Mouse (Mus musculus): ENCODE measurements around the gene Nebl. TPM values are rescaled to one million over a fixed set of nuclear protein-coding genes. Genes with fewer than 3 reads are reported as not detected.
A peak's percentile ranks its signal among the peaks of the same experiment; 100 is the strongest.

The Nebl gene
- polyA plus RNA-seq, 1 experiment = 2.4 TPM

DNA sequence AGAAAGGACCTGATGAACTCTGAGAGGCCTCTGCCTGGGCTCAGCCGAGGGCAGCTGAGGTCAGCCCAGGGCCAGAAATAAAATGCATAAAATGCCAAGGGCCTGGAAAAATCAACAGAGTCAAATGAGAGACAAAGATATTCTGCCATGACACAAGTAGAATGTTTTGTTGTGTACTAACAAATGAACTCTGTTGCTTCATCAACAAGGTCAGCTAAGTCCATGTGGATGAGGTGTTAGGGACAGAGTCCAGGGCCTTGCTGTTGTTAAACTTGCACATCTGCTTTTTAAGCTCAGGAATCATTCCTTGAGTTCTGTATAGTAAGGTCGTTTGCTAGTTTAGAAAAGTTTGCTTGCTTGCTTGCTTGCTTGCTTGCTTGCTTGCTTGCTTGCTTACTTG lies 9.2 kb upstream of the Nebl start:
- Histone ChIP-seq H3K36me3 (ENCODE audit: control insufficient read depth, insufficient read depth, low read length) (no peaks in the 10 kb centered on the region), H3K27me3 (ENCODE audit: control insufficient read depth, insufficient read depth, low read length) (no peaks in the 10 kb centered on the region), H3K4me1 (ENCODE audit: control insufficient read depth, insufficient read depth, insufficient read length, low read length) (peaks cover 3% of the 10 kb centered on the region; the same call in 1 of the 2 replicates), H3K4me3 (ENCODE audit: low read depth, low read length) (no peak overlapping the region), H3K27ac (ENCODE audit: insufficient read depth, low read depth, low read length) (no peak overlapping the region)
- 76% methylated on average over 2 of the region's 2 CpGs for WGBS
- TF ChIP-seq POLR2A (IDR thresholded peaks at IDR 0.05; ENCODE audit: low read depth, low read length) (no peak), CTCF (IDR thresholded peaks at IDR 0.05; ENCODE audit: extremely low read depth, insufficient read length, insufficient replicate concordance, low read depth, low read length) (no peak)

DNA sequence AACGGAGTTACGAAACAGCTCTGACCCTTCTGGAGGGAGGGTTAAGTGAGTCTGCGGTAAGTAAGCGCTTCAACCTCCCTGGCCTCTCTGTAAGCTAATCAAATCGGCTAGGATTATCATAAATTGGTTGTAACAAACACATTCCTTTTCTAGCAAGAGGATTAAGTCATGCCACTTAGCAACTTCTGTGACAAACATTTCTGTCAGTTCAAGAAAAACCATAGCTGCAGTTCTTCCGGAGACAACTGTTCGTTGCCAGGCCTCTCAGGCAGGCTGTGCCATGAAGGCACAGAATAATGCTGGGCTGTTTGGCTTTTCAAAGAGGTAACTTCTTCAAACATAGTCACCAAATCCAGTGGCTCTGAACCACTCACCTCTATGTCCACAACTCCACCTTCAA lies 946 bp upstream of the Nebl start:
- no peak for TF ChIP-seq CTCF (IDR thresholded peaks at IDR 0.05; ENCODE audit: extremely low read depth, insufficient read length, insufficient replicate concordance, low read depth, low read length)
- no peak for TF ChIP-seq POLR2A (IDR thresholded peaks at IDR 0.05; ENCODE audit: low read depth, low read length)
- no peaks in the 10 kb centered on the region for H3K36me3 ChIP-seq (ENCODE audit: control insufficient read depth, insufficient read depth, low read length)
- peaks cover 16% of the 10 kb centered on the region for H3K27me3 ChIP-seq (ENCODE audit: control insufficient read depth, insufficient read depth, low read length)
- H3K4me1 ChIP-seq (ENCODE audit: control insufficient read depth, insufficient read depth, insufficient read length, low read length) = peaks cover 2% of the 10 kb centered on the region; the same call in 1 of the 2 replicates
- H3K4me3 ChIP-seq (ENCODE audit: low read depth, low read length) = no peak overlapping the region
- WGBS = 80% methylated on average over 7 of the region's 7 CpGs
- no peak overlapping the region for H3K27ac ChIP-seq (ENCODE audit: insufficient read depth, low read depth, low read length)

DNA sequence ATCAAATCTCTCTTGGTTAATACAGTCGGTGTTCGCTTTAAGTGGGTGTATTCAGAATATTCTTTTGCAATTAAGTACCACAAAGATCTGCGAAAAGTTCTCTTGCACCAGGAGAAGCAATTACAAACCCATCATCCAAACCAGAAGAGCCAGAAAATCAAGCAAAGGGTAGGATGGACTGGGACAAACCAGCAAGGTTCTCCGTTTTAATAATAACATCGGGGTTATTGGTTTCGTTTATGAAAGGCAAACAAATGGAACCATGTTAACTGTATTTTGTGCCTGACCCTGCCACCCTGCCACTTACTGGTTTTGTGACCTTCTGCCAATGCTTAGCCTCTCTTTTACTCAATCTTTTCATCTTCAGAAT lies 552 bp upstream of the Nebl start:
- Histone ChIP-seq H3K36me3 (ENCODE audit: control insufficient read depth, insufficient read depth, low read length) (no peaks in the 10 kb centered on the region), H3K4me3 (ENCODE audit: low read depth, low read length) (no peak overlapping the region), H3K27ac (ENCODE audit: insufficient read depth, low read depth, low read length) (no peak overlapping the region), H3K27me3 (ENCODE audit: control insufficient read depth, insufficient read depth, low read length) (peaks cover 16% of the 10 kb centered on the region), H3K4me1 (ENCODE audit: control insufficient read depth, insufficient read depth, insufficient read length, low read length) (peaks cover 2% of the 10 kb centered on the region; the same call in 1 of the 2 replicates)
- 36% methylated on average over 6 of the region's 6 CpGs for WGBS
- TF ChIP-seq CTCF (IDR thresholded peaks at IDR 0.05; ENCODE audit: extremely low read depth, insufficient read length, insufficient replicate concordance, low read depth, low read length) (no peak), POLR2A (IDR thresholded peaks at IDR 0.05; ENCODE audit: low read depth, low read length) (no peak)

DNA sequence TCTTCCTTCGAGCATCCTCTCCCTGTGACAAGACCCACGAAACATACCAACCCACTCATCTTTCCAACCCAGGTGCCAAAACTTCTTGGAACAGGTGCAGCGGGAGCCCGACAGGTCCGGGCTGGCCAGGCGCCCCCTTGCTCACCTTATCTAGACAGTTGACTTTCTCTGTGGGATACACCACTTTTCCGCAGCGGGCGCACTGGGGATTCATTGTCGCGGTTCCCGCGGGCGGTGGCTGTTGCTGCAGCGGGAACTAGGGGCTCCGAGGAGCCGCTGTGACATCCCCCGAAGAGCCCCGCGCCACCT lies 662 bp downstream of the Nebl start:
- no peak for TF ChIP-seq CTCF (IDR thresholded peaks at IDR 0.05; ENCODE audit: extremely low read depth, insufficient read length, insufficient replicate concordance, low read depth, low read length)
- TF ChIP-seq POLR2A (IDR thresholded peaks at IDR 0.05; ENCODE audit: low read depth, low read length) = no peak
- H3K4me1 ChIP-seq (ENCODE audit: control insufficient read depth, insufficient read depth, insufficient read length, low read length) = peaks cover 2% of the 10 kb centered on the region; the same call in 1 of the 2 replicates
- no peak overlapping the region for H3K27ac ChIP-seq (ENCODE audit: insufficient read depth, low read depth, low read length)
- H3K27me3 ChIP-seq (ENCODE audit: control insufficient read depth, insufficient read depth, low read length) = peaks cover 16% of the 10 kb centered on the region
- no peaks in the 10 kb centered on the region for H3K36me3 ChIP-seq (ENCODE audit: control insufficient read depth, insufficient read depth, low read length)
- H3K4me3 ChIP-seq (ENCODE audit: low read depth, low read length) = peak overlapping the region; percentile 62
- WGBS = under 1% methylated on average over 20 of the region's 20 CpGs

DNA sequence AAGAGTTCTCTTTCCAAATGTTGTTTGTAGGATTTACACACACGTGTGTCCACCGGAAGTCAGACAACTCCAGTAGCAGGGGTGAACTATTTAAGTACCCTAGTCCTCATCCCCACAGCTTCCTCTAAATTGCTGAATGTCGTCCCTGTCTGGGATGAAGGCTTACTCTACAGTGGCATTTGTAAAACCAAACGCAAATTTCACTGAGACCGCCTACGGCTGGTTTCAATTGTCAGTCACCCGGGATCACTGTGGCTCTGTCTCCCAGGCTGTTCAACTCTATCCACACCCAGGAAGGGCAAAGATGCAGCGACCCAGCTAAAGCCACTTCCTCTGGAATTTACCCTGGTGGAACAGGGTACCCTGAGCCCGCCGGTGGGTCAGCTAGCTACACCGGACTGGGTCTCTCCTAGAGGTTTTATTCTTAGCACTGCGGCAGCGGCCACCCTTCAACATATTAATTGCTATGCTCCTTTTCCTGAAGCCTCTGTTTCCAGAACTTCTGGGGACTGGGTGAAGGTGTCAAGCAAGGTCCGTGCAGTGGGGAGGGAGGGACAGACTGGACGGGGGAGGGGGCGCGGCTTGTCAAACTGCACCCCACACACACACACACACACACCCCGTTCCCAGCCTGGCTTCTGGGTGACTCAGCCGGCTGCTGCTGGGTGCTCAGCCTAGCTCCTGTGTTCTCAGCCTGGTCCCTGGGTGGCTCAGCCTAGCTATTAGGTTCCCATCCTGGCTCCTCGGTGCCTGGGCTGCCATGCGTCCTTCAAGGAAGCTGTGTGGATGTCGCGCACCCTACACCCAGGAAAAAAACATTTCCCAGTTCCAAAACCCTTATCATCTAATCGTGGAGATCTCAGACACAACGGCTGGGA lies 1.3 kb downstream of the Nebl start:
- Histone ChIP-seq H3K4me1 (ENCODE audit: control insufficient read depth, insufficient read depth, insufficient read length, low read length) (peaks cover 2% of the 10 kb centered on the region; the same call in 1 of the 2 replicates), H3K27me3 (ENCODE audit: control insufficient read depth, insufficient read depth, low read length) (peaks cover 16% of the 10 kb centered on the region), H3K36me3 (ENCODE audit: control insufficient read depth, insufficient read depth, low read length) (no peaks in the 10 kb centered on the region), H3K4me3 (ENCODE audit: low read depth, low read length) (peak overlapping the region; percentile 62), H3K27ac (ENCODE audit: insufficient read depth, low read depth, low read length) (no peak overlapping the region)
- 12% methylated on average over 25 of the region's 25 CpGs for WGBS
- TF ChIP-seq POLR2A (IDR thresholded peaks at IDR 0.05; ENCODE audit: low read depth, low read length) (no peak), CTCF (IDR thresholded peaks at IDR 0.05; ENCODE audit: extremely low read depth, insufficient read length, insufficient replicate concordance, low read depth, low read length) (no peak)

DNA sequence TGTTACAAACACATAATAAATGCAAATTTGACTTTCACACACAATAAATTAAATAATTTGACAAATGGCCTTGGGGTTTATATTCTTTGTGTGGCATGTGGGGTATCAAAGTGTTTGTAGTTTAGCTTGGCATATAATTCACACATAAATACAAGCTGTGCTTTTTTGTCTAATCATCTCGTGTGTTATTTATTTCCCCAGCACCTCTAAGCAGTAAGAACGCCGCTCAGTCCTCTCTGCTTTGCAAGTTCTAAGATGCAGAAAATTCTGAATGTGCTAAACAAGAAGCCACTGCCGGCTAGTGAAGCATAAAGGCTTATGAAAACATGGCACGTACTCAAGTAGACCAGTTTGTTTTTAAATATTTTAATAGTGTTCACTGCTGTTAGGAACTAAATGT lies 6.9 kb downstream of the Nebl start:
- TF ChIP-seq POLR2A (IDR thresholded peaks at IDR 0.05; ENCODE audit: low read depth, low read length) (no peak), CTCF (IDR thresholded peaks at IDR 0.05; ENCODE audit: extremely low read depth, insufficient read length, insufficient replicate concordance, low read depth, low read length) (no peak)
- H3K4me1 ChIP-seq (ENCODE audit: control insufficient read depth, insufficient read depth, insufficient read length, low read length) = no peaks in the 10 kb centered on the region
- H3K27me3 ChIP-seq (ENCODE audit: control insufficient read depth, insufficient read depth, low read length) = no peaks in the 10 kb centered on the region
- H3K27ac ChIP-seq (ENCODE audit: insufficient read depth, low read depth, low read length) = no peak overlapping the region
- 83% methylated on average over 5 of the region's 5 CpGs for WGBS
- H3K36me3 ChIP-seq (ENCODE audit: control insufficient read depth, insufficient read depth, low read length) = no peaks in the 10 kb centered on the region
- no peak overlapping the region for H3K4me3 ChIP-seq (ENCODE audit: low read depth, low read length)

DNA sequence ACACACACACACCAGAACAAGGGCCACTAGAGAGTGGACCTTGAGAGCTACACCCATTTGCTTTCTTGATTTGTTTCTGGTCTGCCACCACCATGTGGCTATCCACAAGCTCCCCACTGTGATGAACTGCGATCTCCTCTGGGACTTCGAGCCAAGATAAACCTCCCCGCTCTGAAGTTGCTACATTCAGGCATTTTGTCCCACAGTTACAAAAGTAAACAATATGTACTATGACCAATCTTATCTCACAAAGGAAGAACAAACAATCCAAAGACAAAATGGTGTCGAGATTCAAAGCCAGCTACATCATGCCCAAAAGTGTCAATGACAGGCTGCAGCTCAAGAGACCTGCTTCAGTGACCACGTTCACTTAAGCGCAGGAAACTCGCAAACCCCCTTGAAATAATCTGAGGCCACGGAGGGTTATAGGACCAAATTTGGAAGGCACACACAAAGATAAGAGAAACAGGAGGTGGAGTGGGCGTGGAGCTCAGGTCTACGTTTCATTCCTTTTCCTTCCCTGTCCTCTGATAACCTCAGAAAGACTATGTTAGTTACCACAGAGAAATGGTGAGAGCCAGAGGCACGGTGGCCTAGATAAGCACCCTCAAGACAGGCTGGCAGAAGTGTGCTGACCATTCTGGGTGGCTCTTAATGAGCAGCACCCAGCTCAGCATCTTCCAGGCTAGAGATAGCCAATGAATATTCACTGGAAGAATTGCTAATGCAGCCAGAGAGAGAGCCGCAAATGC lies 7.8 kb downstream of the Nebl start:
- TF ChIP-seq CTCF (IDR thresholded peaks at IDR 0.05; ENCODE audit: extremely low read depth, insufficient read length, insufficient replicate concordance, low read depth, low read length) (no peak), POLR2A (IDR thresholded peaks at IDR 0.05; ENCODE audit: low read depth, low read length) (no peak)
- Histone ChIP-seq H3K27ac (ENCODE audit: insufficient read depth, low read depth, low read length) (no peak overlapping the region), H3K4me1 (ENCODE audit: control insufficient read depth, insufficient read depth, insufficient read length, low read length) (no peaks in the 10 kb centered on the region), H3K27me3 (ENCODE audit: control insufficient read depth, insufficient read depth, low read length) (no peaks in the 10 kb centered on the region), H3K4me3 (ENCODE audit: low read depth, low read length) (no peak overlapping the region), H3K36me3 (ENCODE audit: control insufficient read depth, insufficient read depth, low read length) (no peaks in the 10 kb centered on the region)
- WGBS = 38% methylated on average over 12 of the region's 12 CpGs

Measured in small intestine, adult 2 months (tissue).